Mouse (Mus musculus): ENCODE data around the gene Nfkbil1. TPM values are rescaled to one million over a fixed set of nuclear protein-coding genes. Genes with fewer than 3 reads are reported as not detected.
A peak's percentile ranks its signal among the peaks of the same experiment; 100 is the strongest.

Nfkbil1 gene
- polyA plus RNA-seq, 1 experiment from 2014 or later: 11.6 TPM

GRCm38 (mm10) chr17:35247144-35247543 is 11.6 kb upstream of the Nfkbil1 start:
- Histone ChIP-seq H3K27ac (ENCODE audit: low read length) (no peak overlapping the region), H3K27me3 (ENCODE audit: insufficient read depth, low read length) (no peaks in the 10 kb centered on the region), H3K36me3 (ENCODE audit: insufficient read depth, low read length) (peaks cover 86% of the 10 kb centered on the region), H3K4me2 (replicated peaks; ENCODE audit: low read depth, low read length) (no peak overlapping the region), H3K9ac (replicated peaks; ENCODE audit: low read length) (no peak overlapping the region), H3K4me3 (ENCODE audit: low read length) (no peak overlapping the region), H3K4me1 (ENCODE audit: insufficient read depth, low read length) (peaks cover 54% of the 10 kb centered on the region), H3K9me3 (ENCODE audit: low read length) (no peaks in the 10 kb centered on the region)
- no peak for ATAC-seq (ENCODE audit: low FRiP score, low TSS enrichment)
- WGBS: 78% methylated on average over 7 of the region's 7 CpGs

GRCm38 (mm10) chr17:35245731-35246623 is 10.4 kb upstream of the Nfkbil1 start:
- peaks cover 78% of the 10 kb centered on the region for H3K36me3 ChIP-seq (ENCODE audit: insufficient read depth, low read length)
- H3K4me2 ChIP-seq (replicated peaks; ENCODE audit: low read depth, low read length): no peak overlapping the region; the same call in 1 of the 2 replicates
- H3K27ac ChIP-seq (ENCODE audit: low read length): no peak overlapping the region
- 0 out of 2 replicates have a peak overlapping the region, but pooled peaks have one; percentile 3 for H3K4me3 ChIP-seq (ENCODE audit: low read length)
- ATAC-seq (ENCODE audit: low FRiP score, low TSS enrichment): no peak
- H3K9me3 ChIP-seq (ENCODE audit: low read length): no peaks in the 10 kb centered on the region
- H3K27me3 ChIP-seq (ENCODE audit: insufficient read depth, low read length): no peaks in the 10 kb centered on the region
- peaks cover 55% of the 10 kb centered on the region for H3K4me1 ChIP-seq (ENCODE audit: insufficient read depth, low read length)
- WGBS: 76% methylated on average over 15 of the region's 15 CpGs
- no peak overlapping the region; the same call in 1 of the 2 replicates for H3K9ac ChIP-seq (replicated peaks; ENCODE audit: low read length)

- 56% methylated on average over 2 of the region's 2 CpGs for WGBS
- H3K9ac ChIP-seq (replicated peaks; ENCODE audit: low read length): peak overlapping the region; percentile 99
- no peaks in the 10 kb centered on the region for H3K27me3 ChIP-seq (ENCODE audit: insufficient read depth, low read length)
- peak overlapping the region; percentile 81 for H3K4me2 ChIP-seq (replicated peaks; ENCODE audit: low read depth, low read length)
- peaks cover 69% of the 10 kb centered on the region for H3K36me3 ChIP-seq (ENCODE audit: insufficient read depth, low read length)
- H3K4me1 ChIP-seq (ENCODE audit: insufficient read depth, low read length): peaks cover 62% of the 10 kb centered on the region
- H3K9me3 ChIP-seq (ENCODE audit: low read length): no peaks in the 10 kb centered on the region
- H3K27ac ChIP-seq (ENCODE audit: low read length): 0 out of 2 replicates have a peak overlapping the region, but pooled peaks have one; percentile 15
- ATAC-seq (ENCODE audit: low FRiP score, low TSS enrichment): no peak
- H3K4me3 ChIP-seq (ENCODE audit: low read length): peak overlapping the region; percentile 94
Measured at GRCm38 (mm10) chr17:35244999-35245398, 9.4 kb upstream of the Nfkbil1 start.

- peak overlapping the region; percentile 99 for H3K9ac ChIP-seq (replicated peaks; ENCODE audit: low read length)
- ATAC-seq (ENCODE audit: low FRiP score, low TSS enrichment): no peak
- H3K4me1 ChIP-seq (ENCODE audit: insufficient read depth, low read length): peaks cover 55% of the 10 kb centered on the region
- H3K4me2 ChIP-seq (replicated peaks; ENCODE audit: low read depth, low read length): peak overlapping the region; percentile 81
- peak overlapping the region; percentile 94 for H3K4me3 ChIP-seq (ENCODE audit: low read length)
- no peaks in the 10 kb centered on the region for H3K27me3 ChIP-seq (ENCODE audit: insufficient read depth, low read length)
- WGBS: under 1% methylated on average over 16 of the region's 16 CpGs
- H3K27ac ChIP-seq (ENCODE audit: low read length): peak overlapping the region; percentile 99
- H3K36me3 ChIP-seq (ENCODE audit: insufficient read depth, low read length): peaks cover 51% of the 10 kb centered on the region
- no peaks in the 10 kb centered on the region for H3K9me3 ChIP-seq (ENCODE audit: low read length)
Measured at GRCm38 (mm10) chr17:35243086-35243485, 7.5 kb upstream of the Nfkbil1 start.

- Histone ChIP-seq H3K9me3 (ENCODE audit: low read length) (no peaks in the 10 kb centered on the region), H3K9ac (replicated peaks; ENCODE audit: low read length) (peak overlapping the region; percentile 99), H3K4me2 (replicated peaks; ENCODE audit: low read depth, low read length) (peak overlapping the region; percentile 81), H3K4me3 (ENCODE audit: low read length) (peak overlapping the region; percentile 94), H3K27me3 (ENCODE audit: insufficient read depth, low read length) (no peaks in the 10 kb centered on the region), H3K36me3 (ENCODE audit: insufficient read depth, low read length) (peaks cover 42% of the 10 kb centered on the region), H3K27ac (ENCODE audit: low read length) (peak overlapping the region; percentile 99), H3K4me1 (ENCODE audit: insufficient read depth, low read length) (peaks cover 49% of the 10 kb centered on the region)
- WGBS: under 1% methylated on average over 52 of the region's 55 CpGs
- peak; percentile 40 for ATAC-seq (ENCODE audit: low FRiP score, low TSS enrichment)
Measured at GRCm38 (mm10) chr17:35242015-35242941, 6.7 kb upstream of the Nfkbil1 start.

GRCm38 (mm10) chr17:35241305-35242014 is 5.9 kb upstream of the Nfkbil1 start, which contains the start of gene Ddx39b:
Ddx39b (plus strand) TSS chr17:35241746.
- H3K27me3 ChIP-seq (ENCODE audit: insufficient read depth, low read length): no peaks in the 10 kb centered on the region
- H3K27ac ChIP-seq (ENCODE audit: low read length): peak within 1 kb of the TSS; percentile 99
- no peaks in the 10 kb centered on the region for H3K9me3 ChIP-seq (ENCODE audit: low read length)
- H3K4me1 ChIP-seq (ENCODE audit: insufficient read depth, low read length): peaks cover 45% of the 10 kb centered on the region
- H3K9ac ChIP-seq (replicated peaks; ENCODE audit: low read length): peak within 1 kb of the TSS; percentile 99
- peak within 1 kb of the TSS; percentile 94 for H3K4me3 ChIP-seq (ENCODE audit: low read length)
- peak within 1 kb of the TSS; percentile 81 for H3K4me2 ChIP-seq (replicated peaks; ENCODE audit: low read depth, low read length)
- H3K36me3 ChIP-seq (ENCODE audit: insufficient read depth, low read length): peaks cover 34% of the 10 kb centered on the region
- WGBS: under 1% methylated on average over 67 of the region's 69 CpGs
- ATAC-seq (ENCODE audit: low FRiP score, low TSS enrichment): peak; percentile 89

- Histone ChIP-seq H3K27ac (ENCODE audit: low read length) (peak overlapping the region; percentile 99), H3K4me1 (ENCODE audit: insufficient read depth, low read length) (peaks cover 38% of the 10 kb centered on the region), H3K4me2 (replicated peaks; ENCODE audit: low read depth, low read length) (peak overlapping the region; percentile 81), H3K9ac (replicated peaks; ENCODE audit: low read length) (peak overlapping the region; percentile 99), H3K27me3 (ENCODE audit: insufficient read depth, low read length) (no peaks in the 10 kb centered on the region), H3K4me3 (ENCODE audit: low read length) (peak overlapping the region; percentile 94), H3K36me3 (ENCODE audit: insufficient read depth, low read length) (peaks cover 26% of the 10 kb centered on the region), H3K9me3 (ENCODE audit: low read length) (no peaks in the 10 kb centered on the region)
- no peak; the same call in 1 of the 2 replicates for ATAC-seq (ENCODE audit: low FRiP score, low TSS enrichment)
- WGBS: 26% methylated on average over 12 of the region's 12 CpGs
Measured at GRCm38 (mm10) chr17:35240384-35241304, 5.1 kb upstream of the Nfkbil1 start.

GRCm38 (mm10) chr17:35239700-35240099 is 4.1 kb upstream of the Nfkbil1 start:
- Histone ChIP-seq H3K4me1 (ENCODE audit: insufficient read depth, low read length) (peaks cover 30% of the 10 kb centered on the region), H3K4me2 (replicated peaks; ENCODE audit: low read depth, low read length) (no peak overlapping the region), H3K27me3 (ENCODE audit: insufficient read depth, low read length) (no peaks in the 10 kb centered on the region), H3K36me3 (ENCODE audit: insufficient read depth, low read length) (peaks cover 17% of the 10 kb centered on the region), H3K27ac (ENCODE audit: low read length) (no peak overlapping the region), H3K9me3 (ENCODE audit: low read length) (no peaks in the 10 kb centered on the region), H3K9ac (replicated peaks; ENCODE audit: low read length) (no peak overlapping the region), H3K4me3 (ENCODE audit: low read length) (no peak overlapping the region)
- WGBS: 81% methylated on average over 5 of the region's 5 CpGs
- ATAC-seq (ENCODE audit: low FRiP score, low TSS enrichment): no peak

Data from kidney, embryonic 16.5 days (tissue).